Mouse (Mus musculus) bone marrow, adult 2 months (tissue): ENCODE results near the gene Vmn1r71. TPM values are rescaled to one million over a fixed set of nuclear protein-coding genes. Genes with fewer than 3 reads are reported as not detected.
"Not testable (repeated sequence)": the region's sequence is repeated elsewhere in the genome, so short reads cannot be mapped to it uniquely, and the experiment has no call there.

ENCODE experiments used
- H3K27ac ChIP-seq: fragments of 200-500 bp; 2 replicates; pipeline ENCODE4 v1.5.1; 2012; ENCODE audit warnings: low read depth, mild to moderate bottlenecking, control low read depth, inconsistent platforms, low read length; ENCODE audit not compliant: control insufficient read depth, poor library complexity, insufficient read depth
- H3K4me1 ChIP-seq: fragments of 200-500 bp; 2 replicates; pipeline ENCODE4 v1.6.1; 2011; ENCODE audit warnings: low read length; ENCODE audit not compliant: control insufficient read depth, insufficient read depth
- H3K4me3 ChIP-seq: fragments of 200-500 bp; replicated peaks from 2 replicates; pipeline ENCODE3; 2011; ENCODE audit warnings: mild to moderate bottlenecking, low read depth, low read length, control low read depth; ENCODE audit not compliant: control insufficient read depth
- CTCF ChIP-seq: fragments of 200-500 bp; IDR thresholded peaks from 2 replicates; pipeline ENCODE4 v1.5.1; 2011; ENCODE audit warnings: low read length, control low read depth; ENCODE audit not compliant: control insufficient read depth, insufficient read depth
- POLR2A ChIP-seq: fragments of 200-500 bp; IDR thresholded peaks from 2 replicates; pipeline ENCODE4 v1.6.1; 2011; ENCODE audit warnings: low read depth, mild to moderate bottlenecking, control low read depth, low read length, borderline replicate concordance; ENCODE audit not compliant: control insufficient read depth
- polyA plus RNA-seq: library from polyadenylated mRNA; stranded (reverse); fragments of >200 nt; gene quantifications from 2 replicates; pipeline ENCODE4 v1.2.4, GENCODE M21; 2011; ENCODE audit warnings: low replicate concordance; ENCODE audit not compliant: missing spikeins, insufficient read depth, insufficient read length

Vmn1r71 gene
- polyA plus RNA-seq = 0.23 TPM in 1 of 2 replicates, not detected in the other

DNA sequence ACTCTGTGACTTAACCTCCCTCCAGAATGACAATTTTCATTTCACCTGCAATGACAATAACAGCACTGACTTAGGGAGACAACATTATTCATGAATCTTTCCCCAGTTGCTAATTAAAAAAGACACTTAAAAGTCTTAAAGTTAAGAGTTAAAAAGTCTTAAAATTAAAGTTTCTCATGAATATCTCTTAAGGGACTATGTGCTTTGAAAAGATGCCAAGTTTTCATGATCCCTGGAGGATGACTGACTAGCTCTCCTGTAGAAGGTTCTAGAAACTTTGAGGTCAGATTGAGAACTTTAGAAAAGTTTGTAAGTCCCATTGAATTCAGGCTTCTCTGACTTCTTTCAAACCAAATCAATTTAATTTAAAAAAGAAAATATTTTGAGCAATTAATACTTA, at the start of gene Vmn1r71:
Vmn1r71 (minus strand) TSS at position 101 of the 400 bp plus-strand sequence.
- no peaks in the 10 kb centered on the region for H3K4me1 ChIP-seq
- TF ChIP-seq POLR2A (no peak), CTCF (no peak)

DNA sequence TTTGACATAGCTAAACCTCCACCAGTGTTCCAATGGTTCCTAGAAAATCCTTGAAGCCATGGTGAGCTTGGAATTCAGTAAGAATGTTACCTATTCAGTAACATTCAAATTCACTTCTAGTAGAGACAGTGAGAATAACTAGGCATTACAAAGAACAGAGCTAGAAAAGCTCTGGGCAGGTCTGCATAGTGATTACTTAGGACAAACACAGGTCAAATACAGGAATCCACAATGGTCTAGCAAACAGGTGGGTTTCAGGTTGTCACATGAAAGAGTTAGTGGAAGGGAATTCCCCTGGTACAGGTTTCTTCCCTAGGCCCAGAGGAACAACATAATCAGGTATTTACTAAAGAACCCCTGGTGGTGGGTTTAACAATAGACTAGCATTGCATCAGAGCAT, 3.4 kb upstream of the Vmn1r71 start:
- H3K4me1 ChIP-seq, H3K27ac ChIP-seq, H3K4me3 ChIP-seq: not testable (repeated sequence)

More for the DNA sequence above, at the start of gene Vmn1r71:
- Histone ChIP-seq H3K27ac (no peak within 1 kb of the TSS), H3K4me3 (no peak within 1 kb of the TSS)

Other genes with a start within 250 kb of the Vmn1r71 start
- gene Vmn1r68, start 195.9 kb downstream of the Vmn1r71 start, polyA plus RNA-seq = 0.50 TPM in 1 of 2 replicates, not detected in the other
- not detected in 2 replicates for gene Vmn1r69, start 140.7 kb downstream of the Vmn1r71 start, polyA plus RNA-seq
- gene Vmn1r70, start 122.8 kb downstream of the Vmn1r71 start, polyA plus RNA-seq = not detected in 2 replicates
- not detected in 2 replicates for gene Nlrp4b, start 66.6 kb downstream of the Vmn1r71 start, polyA plus RNA-seq
- gene Zscan4b, start 150.7 kb upstream of the Vmn1r71 start, polyA plus RNA-seq = not detected in 2 replicates